Mouse (Mus musculus) kidney, adult 2 months (tissue): ENCODE results near the gene Coro2b.

Source experiments
- CTCF ChIP-seq: fragments of 200-500 bp; conservative IDR thresholded peaks from 2 replicates; pipeline ENCODE4 v1.5.1; 2011; ENCODE audit warnings: low read depth, mild to moderate bottlenecking, control low read depth, low read length, moderate library complexity, mixed read lengths; ENCODE audit not compliant: insufficient read depth, insufficient read length
- POLR2A ChIP-seq: fragments of 200-500 bp; IDR thresholded peaks from one replicate; pipeline ENCODE4 v1.6.1; 2011; ENCODE audit warnings: low read depth, low read length, control low read depth

DNA sequence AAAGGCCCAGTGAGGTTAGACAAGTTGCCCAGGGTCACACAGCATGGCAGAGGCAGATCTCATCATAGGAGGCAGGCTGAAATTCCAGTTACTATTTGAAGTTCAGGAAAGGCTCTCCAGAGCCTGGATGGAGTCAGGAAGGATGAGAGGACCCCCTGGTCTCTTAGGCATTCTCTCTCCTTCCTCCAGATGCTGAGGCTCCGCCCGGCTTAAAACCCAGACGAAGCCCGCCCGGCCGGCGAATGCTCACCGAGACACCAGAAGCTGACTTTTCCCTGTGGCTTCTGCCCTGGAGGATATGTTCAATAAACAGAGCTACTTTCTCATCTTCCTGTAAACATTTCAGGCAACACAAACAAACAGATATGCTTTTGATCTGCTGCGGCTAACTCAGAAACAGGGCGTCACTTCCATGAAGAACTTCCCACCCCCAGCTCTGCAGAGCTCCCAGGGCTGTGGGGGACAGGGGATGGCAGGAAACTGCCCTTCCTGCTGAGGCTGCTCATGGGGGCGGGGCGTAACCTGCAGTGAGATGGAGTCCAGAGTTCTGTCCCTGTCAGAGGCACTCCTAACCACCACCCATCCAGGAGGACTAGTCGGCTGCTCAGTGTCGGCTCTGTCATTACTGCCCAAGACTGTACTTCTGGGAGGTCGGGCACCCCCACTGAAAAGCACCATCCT is 13.9 kb downstream of the Coro2b start:
- TF ChIP-seq CTCF: no peak
- TF ChIP-seq POLR2A: no peak
